Mouse (Mus musculus): Measurements from ENCODE around the gene Slc6a11.

GRCm38 (mm10) chr6:114291396-114291795 is 160.4 kb downstream of the Slc6a11 start:
- no peak for TF ChIP-seq CTCF (IDR thresholded peaks at IDR 0.05)
- no peak for TF ChIP-seq POLR2A (IDR thresholded peaks at IDR 0.05; ENCODE audit: insufficient read depth, low read depth, low read length)
- TF ChIP-seq EP300 (IDR thresholded peaks at IDR 0.05; ENCODE audit: insufficient read depth, low read depth, low read length): no peak
